Mouse (Mus musculus) G1E (cell line): ENCODE data around the gene Scrn2.

Source experiments
- CTCF ChIP-seq: IDR thresholded peaks from 2 replicates; pipeline ENCODE4 v1.5.1; 2012; ENCODE audit warnings: low read depth, low read length, inconsistent platforms, mixed read lengths
- GATA1 ChIP-seq: IDR thresholded peaks from 2 replicates; pipeline ENCODE4 v1.6.1; 2012; ENCODE audit warnings: borderline replicate concordance, low read length, inconsistent platforms, mixed read lengths
- GATA2 ChIP-seq: IDR thresholded peaks from 2 replicates; pipeline ENCODE4 v1.6.1; 2012; ENCODE audit warnings: low read depth, low read length, inconsistent platforms, borderline replicate concordance
- POLR2AphosphoS5 ChIP-seq: IDR thresholded peaks from 2 replicates; pipeline ENCODE4 v1.6.1; 2012; ENCODE audit warnings: low read depth, low read length, inconsistent platforms; ENCODE audit not compliant: insufficient replicate concordance
- TAL1 ChIP-seq: conservative IDR thresholded peaks from 2 replicates; pipeline ENCODE4 v1.6.1; 2012; ENCODE audit warnings: low read depth, low read length, inconsistent platforms, mixed read lengths

- TF ChIP-seq GATA1, result no peak
- TF ChIP-seq CTCF, result no peak
- no peak for TF ChIP-seq POLR2AphosphoS5
- TF ChIP-seq TAL1, result no peak
- no peak for TF ChIP-seq GATA2
These were observed 50.6 kb downstream of the Scrn2 start for GRCm38 (mm10) chr11:97080291-97080690.
